Mouse (Mus musculus) heart, postnatal 0 days (tissue): ENCODE data around the gene Ubap2l.

Experiments used
- CTCF ChIP-seq: IDR thresholded peaks from 2 replicates; pipeline ENCODE4 v1.5.1; 2016; ENCODE audit warnings: antibody characterized with exemption, control low read depth, low read depth
- EP300 ChIP-seq: IDR thresholded peaks from 2 replicates; pipeline ENCODE4 v1.6.1; 2016; ENCODE audit warnings: antibody characterized with exemption, low read depth

DNA sequence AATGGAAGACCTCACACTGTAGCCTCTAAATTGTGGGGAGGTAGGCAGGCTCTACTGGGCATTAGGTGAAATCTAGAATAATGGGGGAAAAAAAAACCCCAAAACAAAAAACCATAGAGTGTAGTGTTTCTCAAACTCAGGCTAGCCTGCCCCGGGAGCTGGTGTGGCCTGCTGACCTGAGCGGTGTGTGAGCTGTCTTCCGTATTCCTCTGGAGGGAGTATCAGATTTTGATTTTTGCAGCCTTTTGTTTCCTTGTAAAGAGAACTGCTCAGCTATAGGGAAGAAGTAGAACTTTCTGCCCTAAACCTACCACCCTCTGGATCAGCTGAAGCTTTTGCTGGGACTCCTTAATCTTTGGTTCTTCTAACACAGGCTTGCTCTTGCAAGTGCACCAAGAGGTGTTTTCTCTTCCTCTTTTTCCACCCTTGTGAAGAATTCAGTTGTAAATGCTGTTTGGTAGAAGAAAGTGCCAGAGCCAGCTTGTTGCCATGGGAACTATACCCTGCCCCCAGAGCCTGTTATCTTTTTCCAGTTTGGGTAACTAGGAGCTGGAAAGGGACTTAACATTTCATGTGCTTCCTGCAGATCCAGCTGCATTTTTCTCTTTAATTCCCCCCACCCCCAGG is 31.4 kb upstream of the Ubap2l start:
- no peak for TF ChIP-seq CTCF
- TF ChIP-seq EP300 = no peak
